In the genomic region with DNA sequence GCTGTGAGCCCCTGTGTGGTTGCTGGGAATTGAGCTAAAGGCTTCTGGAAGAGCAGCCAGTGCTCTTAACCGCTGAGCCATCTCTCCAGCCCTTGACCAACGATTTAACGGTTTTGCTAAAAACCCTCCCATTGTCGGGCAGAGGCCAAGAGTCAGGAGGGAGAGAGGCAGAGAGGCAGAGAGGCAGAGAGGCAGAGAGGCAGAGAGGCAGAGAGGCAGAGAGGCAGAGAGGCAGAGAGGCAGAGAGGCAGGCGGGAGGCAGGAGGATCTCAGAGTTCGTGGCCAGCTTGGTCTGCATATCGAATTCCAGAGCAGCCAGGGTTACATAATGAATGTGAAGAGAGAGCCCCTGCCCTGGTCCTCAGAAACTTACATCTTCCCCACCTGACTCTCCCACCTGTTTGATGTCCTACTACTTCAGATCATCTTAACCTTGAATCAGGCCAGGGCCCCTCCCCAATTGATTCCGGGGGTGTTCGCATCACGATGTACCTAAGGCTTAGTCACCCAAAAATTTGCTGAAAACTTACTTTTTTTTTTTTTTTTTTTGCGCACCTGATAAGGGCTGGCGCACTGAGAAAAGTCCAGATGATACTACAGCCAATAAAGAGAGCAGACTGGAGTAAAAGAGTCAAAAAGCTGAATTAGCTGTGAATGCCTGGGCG, we compare ENCODE assay signal across 8 mouse cellular contexts. TPM values are rescaled to one million over a fixed set of nuclear protein-coding genes. Genes with fewer than 3 reads are reported as not detected.
DNase-seq lines count a peak whose midpoint lies in the region; ATAC-seq and TF ChIP-seq lines count a peak whose summit lies in the region.

No protein-coding gene starts in this region.

- 10% methylated on average over 13 of the region's 13 CpGs for WGBS in lung, postnatal 0 days
- WGBS in intestine, embryonic 16.5 days, result 19% methylated on average over 13 of the region's 13 CpGs
- WGBS in neural tube, embryonic 15.5 days, result 8% methylated on average over 13 of the region's 13 CpGs

- no peaks in the 10 kb centered on the region for H3K4me1 ChIP-seq in lung, postnatal 0 days (ENCODE audit: insufficient read depth, low read depth, low read length)
- H3K4me1 ChIP-seq in intestine, embryonic 16.5 days (ENCODE audit: control insufficient read depth, insufficient read depth, low read length), result peaks cover 4% of the 10 kb centered on the region; the same call in 1 of the 2 replicates
- H3K4me1 ChIP-seq in neural tube, embryonic 15.5 days, result no peaks in the 10 kb centered on the region

- H3K9ac ChIP-seq in lung, postnatal 0 days (replicated peaks; ENCODE audit: low read depth), result no peak overlapping the region
- peak overlapping the region; percentile 46; the same call in 1 of the 2 replicates for H3K9ac ChIP-seq in intestine, embryonic 16.5 days (ENCODE audit: low read depth, low read length)
- H3K9ac ChIP-seq in neural tube, embryonic 15.5 days (replicated peaks), result peak overlapping the region; percentile 41

- no peak for TF ChIP-seq EP300 in lung, postnatal 0 days (IDR thresholded peaks at IDR 0.05)

- 0 out of 2 replicates have a peak, but pooled peaks cover 4% of the 10 kb centered on the region for H3K27me3 ChIP-seq in lung, postnatal 0 days (replicated peaks; ENCODE audit: insufficient read depth, low read length)
- no peaks in the 10 kb centered on the region for H3K27me3 ChIP-seq in intestine, embryonic 16.5 days (replicated peaks; ENCODE audit: control insufficient read depth, insufficient read depth, low read length)
- H3K27me3 ChIP-seq in neural tube, embryonic 15.5 days (replicated peaks), result 0 out of 2 replicates have a peak, but pooled peaks cover 7% of the 10 kb centered on the region

- peak overlapping the region; percentile 63 for H3K4me2 ChIP-seq in lung, postnatal 0 days (replicated peaks; ENCODE audit: low read depth, low read length)
- peak overlapping the region; percentile 56 for H3K4me2 ChIP-seq in intestine, embryonic 16.5 days (ENCODE audit: low read depth, low read length)
- H3K4me2 ChIP-seq in neural tube, embryonic 15.5 days, result peak overlapping the region; percentile 77

- H3K4me3 ChIP-seq in lung, postnatal 0 days (ENCODE audit: low read depth, low read length), result peak overlapping the region; percentile 50
- H3K4me3 ChIP-seq in intestine, embryonic 16.5 days (ENCODE audit: low read length), result peak overlapping the region; percentile 47
- peak overlapping the region; percentile 49 for H3K4me3 ChIP-seq in neural tube, embryonic 15.5 days (replicated peaks)

- DNase-seq in CD4-positive, CD25-positive, alpha-beta regulatory T cell, adult 2 months (ENCODE audit: low read depth, low spot score), result peak; percentile 33
- no peak for DNase-seq in lung, postnatal 0 days (ENCODE audit: low spot score)
- no peak for DNase-seq in lung, postnatal 14 days
- no peak for DNase-seq in frontal cortex, adult 2 months (ENCODE audit: extremely low spot score in 1 of 2, low spot score in 1 of 2)
- DNase-seq in spleen, postnatal 4 days (ENCODE audit: low spot score in 2 of 2), result no peak

- no peak for TF ChIP-seq CTCF in lung, postnatal 0 days (IDR thresholded peaks at IDR 0.05)

- H3K9me3 ChIP-seq in lung, postnatal 0 days (ENCODE audit: low read length), result no peaks in the 10 kb centered on the region
- no peaks in the 10 kb centered on the region; the same call in 1 of the 2 replicates for H3K9me3 ChIP-seq in intestine, embryonic 16.5 days (ENCODE audit: control insufficient read depth, low read length)
- no peaks in the 10 kb centered on the region for H3K9me3 ChIP-seq in neural tube, embryonic 15.5 days (replicated peaks)

- ATAC-seq in CD4-positive, CD25-positive, alpha-beta regulatory T cell, adult 4 months, result no peak
- no peak for ATAC-seq in lung, postnatal 0 days
- ATAC-seq in intestine, embryonic 16.5 days, result no peak
- no peak for ATAC-seq in neural tube, embryonic 15.5 days (ENCODE audit: low FRiP score)

- H3K27ac ChIP-seq in lung, postnatal 0 days (ENCODE audit: low read length), result no peak overlapping the region
- H3K27ac ChIP-seq in intestine, embryonic 16.5 days (ENCODE audit: low read length), result no peak overlapping the region
- H3K27ac ChIP-seq in neural tube, embryonic 15.5 days (replicated peaks), result peak overlapping the region; percentile 69

- no peaks in the 10 kb centered on the region for H3K36me3 ChIP-seq in lung, postnatal 0 days (ENCODE audit: insufficient read depth, low read length)
- H3K36me3 ChIP-seq in intestine, embryonic 16.5 days (ENCODE audit: control insufficient read depth, insufficient read depth, low read length), result no peaks in the 10 kb centered on the region
- H3K36me3 ChIP-seq in neural tube, embryonic 15.5 days, result no peaks in the 10 kb centered on the region

RNA-seq across cellular contexts. Expression of a gene that starts 13.1 kb away (rescaled TPM):
- under 1 TPM in 1 of 2 experiments, not detected in 1; 0.13 TPM for polyA plus RNA-seq in CD4-positive, CD25-positive, alpha-beta regulatory T cell, adult 4 months (2017; shearing (Covaris generic))
- 0.57 and 0.98 TPM in 2 replicates for polyA plus RNA-seq in lung, postnatal 0 days (2015; fragmentation: Nextera tagmentation; extraction: Ambion mirVana)
- 7.5 and 13.2 TPM in 2 replicates for polyA plus RNA-seq in intestine, embryonic 16.5 days (2015; fragmentation: Nextera tagmentation; extraction: Ambion mirVana)
- 2.9 and 21.3 TPM in 2 replicates for polyA plus RNA-seq in neural tube, embryonic 15.5 days (2015; fragmentation: Nextera tagmentation; extraction: Ambion mirVana)
- 3.3 and 4.1 TPM in 2 replicates for polyA plus RNA-seq in frontal cortex, adult 2 months (2012; rRNA removed)

RNA-seq across cellular contexts. Expression of a gene that starts 58.9 kb away (rescaled TPM):
- polyA plus RNA-seq in CD4-positive, CD25-positive, alpha-beta regulatory T cell, adult 4 months (2017; shearing (Covaris generic)), result 1 to 10 TPM; 3.8 to 4.1 TPM
- polyA plus RNA-seq in lung, postnatal 0 days (2015; fragmentation: Nextera tagmentation; extraction: Ambion mirVana), result 11.1 and 12.0 TPM in 2 replicates
- 82.7 and 96.5 TPM in 2 replicates for polyA plus RNA-seq in intestine, embryonic 16.5 days (2015; fragmentation: Nextera tagmentation; extraction: Ambion mirVana)
- polyA plus RNA-seq in neural tube, embryonic 15.5 days (2015; fragmentation: Nextera tagmentation; extraction: Ambion mirVana), result 8.0 and 14.8 TPM in 2 replicates
- polyA plus RNA-seq in frontal cortex, adult 2 months (2012; rRNA removed), result 7.6 and 8.6 TPM in 2 replicates

RNA-seq across cellular contexts. Expression of a gene that starts 59.0 kb away (rescaled TPM):
- polyA plus RNA-seq in CD4-positive, CD25-positive, alpha-beta regulatory T cell, adult 4 months (2017; shearing (Covaris generic)), result under 1 TPM in 1 of 2 experiments, not detected in 1; 0.17 TPM
- polyA plus RNA-seq in lung, postnatal 0 days (2015; fragmentation: Nextera tagmentation; extraction: Ambion mirVana), result 0.07 and 0.10 TPM in 2 replicates
- 2.1 and 2.3 TPM in 2 replicates for polyA plus RNA-seq in intestine, embryonic 16.5 days (2015; fragmentation: Nextera tagmentation; extraction: Ambion mirVana)
- 30.9 and 32.8 TPM in 2 replicates for polyA plus RNA-seq in neural tube, embryonic 15.5 days (2015; fragmentation: Nextera tagmentation; extraction: Ambion mirVana)
- 19.6 and 20.4 TPM in 2 replicates for polyA plus RNA-seq in frontal cortex, adult 2 months (2012; rRNA removed)
